Comparison of ENCODE assay signal across 16 mouse cellular contexts in the genomic region with DNA sequence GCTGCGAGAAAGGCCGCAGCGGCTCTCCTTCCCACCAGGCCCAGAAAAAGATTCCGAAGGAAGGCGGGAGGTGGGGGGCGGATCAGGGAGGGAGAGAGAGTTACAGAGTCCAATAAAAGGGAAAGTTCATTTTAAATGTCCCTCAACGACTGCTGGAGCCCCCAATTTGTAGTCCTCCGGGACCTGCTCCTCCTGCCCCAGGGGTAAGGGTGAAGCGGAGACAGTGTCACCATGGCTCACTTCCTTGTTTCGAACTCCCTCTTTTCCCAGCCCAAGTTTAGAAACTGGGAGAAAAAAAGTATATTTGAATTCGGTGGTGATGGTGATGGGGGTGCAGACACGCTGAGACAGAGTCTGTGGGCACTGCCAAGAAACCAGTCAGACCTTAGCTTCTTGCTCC. TPM values are rescaled to one million over a fixed set of nuclear protein-coding genes. Genes with fewer than 3 reads are reported as not detected.
DNase-seq lines count a peak whose midpoint lies in the region; ATAC-seq and TF ChIP-seq lines count a peak whose summit lies in the region.
"Had no signal": no experiment of that assay in that cellular context is flagged by ENCODE, and none has a peak within 500 bp of the region (broad histone marks: within the 10 kb centered on the region; RNA-seq: fewer than 3 reads in every experiment).

No protein-coding gene starts in this region.

- H3K36me3 ChIP-seq in forebrain, embryonic 10.5 days (replicated peaks): no peaks in the 10 kb centered on the region
- H3K36me3 ChIP-seq in forebrain, embryonic 12.5 days (replicated peaks): no peaks in the 10 kb centered on the region
- H3K36me3 ChIP-seq in lung, embryonic 16.5 days (ENCODE audit: control insufficient read depth, insufficient read depth, low read length): no peaks in the 10 kb centered on the region
- no peaks in the 10 kb centered on the region for H3K36me3 ChIP-seq in intestine, postnatal 0 days (ENCODE audit: control insufficient read depth, insufficient read depth)
- no peaks in the 10 kb centered on the region for H3K36me3 ChIP-seq in stomach, embryonic 14.5 days (ENCODE audit: control insufficient read depth, insufficient read depth, low read length)

- 2% methylated on average over 12 of the region's 12 CpGs for WGBS in forebrain, embryonic 10.5 days
- WGBS in forebrain, embryonic 12.5 days: 2% methylated on average over 12 of the region's 12 CpGs
- 26% methylated on average over 12 of the region's 12 CpGs for WGBS in lung, embryonic 16.5 days
- WGBS in lung, adult 2 months: 36% methylated on average over 12 of the region's 12 CpGs
- 40% methylated on average over 12 of the region's 12 CpGs for WGBS in intestine, postnatal 0 days
- WGBS in stomach, embryonic 14.5 days: 26% methylated on average over 12 of the region's 12 CpGs

- H3K4me3 ChIP-seq in forebrain, embryonic 10.5 days: no peak overlapping the region
- no peak overlapping the region for H3K4me3 ChIP-seq in forebrain, embryonic 12.5 days (replicated peaks)
- no peak overlapping the region for H3K4me3 ChIP-seq in lung, embryonic 16.5 days (ENCODE audit: low read length)
- no peak overlapping the region for H3K4me3 ChIP-seq in lung, adult 2 months (replicated peaks; ENCODE audit: extremely low read depth, low read depth, low read length)
- H3K4me3 ChIP-seq in intestine, postnatal 0 days (ENCODE audit: low read depth, low read length): no peak overlapping the region; the same call in 1 of the 2 replicates
- H3K4me3 ChIP-seq in stomach, embryonic 14.5 days (ENCODE audit: low read depth, low read length): peak overlapping the region; percentile 0
- H3K4me3 ChIP-seq: layer of hippocampus, adult 2 months had no signal

- no peak for ATAC-seq in forebrain, embryonic 12.5 days (ENCODE audit: low FRiP score)
- ATAC-seq in lung, embryonic 16.5 days (ENCODE audit: low read depth): no peak
- ATAC-seq in intestine, postnatal 0 days: no peak
- no peak for ATAC-seq in stomach, embryonic 14.5 days (ENCODE audit: insufficient number of reproducible peaks, insufficient read depth, low FRiP score, low read depth)
- ATAC-seq: midbrain, embryonic 16.5 days had no signal

- DNase-seq in forebrain, embryonic 10.5 days (ENCODE audit: extremely low spot score, low spot score): peak; percentile 20
- no peak for DNase-seq in lung, adult 2 months
- no peak for DNase-seq in spleen, postnatal 36 days (ENCODE audit: low spot score in 2 of 2)
- DNase-seq in urinary bladder, postnatal 36 days (ENCODE audit: low spot score in 2 of 2): no peak
- DNase-seq: cerebellum, adult 2 months; heart, postnatal 10 days; lung, adult 18-20 months had no signal

- H3K27me3 ChIP-seq in forebrain, embryonic 10.5 days (ENCODE audit: poor library complexity, severe bottlenecking): peaks cover 100% of the 10 kb centered on the region
- peaks cover 98% of the 10 kb centered on the region for H3K27me3 ChIP-seq in forebrain, embryonic 12.5 days
- peaks cover 82% of the 10 kb centered on the region for H3K27me3 ChIP-seq in lung, embryonic 16.5 days (ENCODE audit: control insufficient read depth, insufficient read depth, low read depth, low read length)
- H3K27me3 ChIP-seq in intestine, postnatal 0 days (replicated peaks; ENCODE audit: control insufficient read depth, insufficient read depth, low read length): peaks cover 51% of the 10 kb centered on the region; the same call in 1 of the 2 replicates
- no peaks in the 10 kb centered on the region for H3K27me3 ChIP-seq in stomach, embryonic 14.5 days (ENCODE audit: control insufficient read depth, insufficient read depth, low read length)

- TF ChIP-seq POLR2A in lung, adult 2 months (IDR thresholded peaks at IDR 0.05; ENCODE audit: borderline replicate concordance, extremely low read depth, low read depth, low read length): no peak

- TF ChIP-seq CTCF in lung, adult 2 months (IDR thresholded peaks at IDR 0.05; ENCODE audit: insufficient read depth, low read length): no peak
- TF ChIP-seq CTCF in intestine, postnatal 0 days (IDR thresholded peaks at IDR 0.05; ENCODE audit: low read depth): no peak

- H3K9me3 ChIP-seq in forebrain, embryonic 10.5 days: no peaks in the 10 kb centered on the region
- H3K9me3 ChIP-seq in forebrain, embryonic 12.5 days: no peaks in the 10 kb centered on the region
- H3K9me3 ChIP-seq in lung, embryonic 16.5 days (ENCODE audit: control insufficient read depth, low read length): no peaks in the 10 kb centered on the region
- no peaks in the 10 kb centered on the region for H3K9me3 ChIP-seq in intestine, postnatal 0 days (ENCODE audit: control insufficient read depth)
- H3K9me3 ChIP-seq in stomach, embryonic 14.5 days (ENCODE audit: control insufficient read depth, low read depth, low read length): no peaks in the 10 kb centered on the region

- H3K4me2 ChIP-seq in forebrain, embryonic 12.5 days: no peak overlapping the region
- H3K4me2 ChIP-seq in lung, embryonic 16.5 days (ENCODE audit: low read depth, low read length): peak overlapping the region; percentile 20; the same call in 1 of the 2 replicates
- H3K4me2 ChIP-seq in intestine, postnatal 0 days (replicated peaks; ENCODE audit: low read depth): peak overlapping the region; percentile 35; the same call in 1 of the 2 replicates
- H3K4me2 ChIP-seq in stomach, embryonic 14.5 days (replicated peaks; ENCODE audit: low read depth, low read length): peak overlapping the region; percentile 37

- H3K27ac ChIP-seq in forebrain, embryonic 10.5 days: no peak overlapping the region
- H3K27ac ChIP-seq in forebrain, embryonic 12.5 days: no peak overlapping the region
- H3K27ac ChIP-seq in lung, embryonic 16.5 days (ENCODE audit: low read length): no peak overlapping the region
- 0 out of 2 replicates have a peak overlapping the region, but pooled peaks have one; percentile 4 for H3K27ac ChIP-seq in intestine, postnatal 0 days (ENCODE audit: low read depth, low read length)
- H3K27ac ChIP-seq in stomach, embryonic 14.5 days (ENCODE audit: low read length): peak overlapping the region; percentile 70
- H3K27ac ChIP-seq: layer of hippocampus, adult 2 months had no signal

- H3K9ac ChIP-seq in forebrain, embryonic 12.5 days: no peak overlapping the region
- no peak overlapping the region for H3K9ac ChIP-seq in lung, embryonic 16.5 days (ENCODE audit: low read length)
- no peak overlapping the region for H3K9ac ChIP-seq in intestine, postnatal 0 days (ENCODE audit: low read depth, low read length)
- H3K9ac ChIP-seq in stomach, embryonic 14.5 days (replicated peaks; ENCODE audit: low read depth, low read length): 0 out of 2 replicates have a peak overlapping the region, but pooled peaks have one; percentile 15

- H3K4me1 ChIP-seq in forebrain, embryonic 10.5 days: no peaks in the 10 kb centered on the region
- H3K4me1 ChIP-seq in forebrain, embryonic 12.5 days: no peaks in the 10 kb centered on the region
- peaks cover 3% of the 10 kb centered on the region; the same call in 1 of the 2 replicates for H3K4me1 ChIP-seq in lung, embryonic 16.5 days (replicated peaks; ENCODE audit: control insufficient read depth, insufficient read depth, low read length)
- no peaks in the 10 kb centered on the region for H3K4me1 ChIP-seq in lung, adult 2 months (ENCODE audit: control insufficient read depth, insufficient read depth, low read length)
- H3K4me1 ChIP-seq in intestine, postnatal 0 days (replicated peaks; ENCODE audit: control insufficient read depth, insufficient read depth, low read length): no peaks in the 10 kb centered on the region
- H3K4me1 ChIP-seq in stomach, embryonic 14.5 days (ENCODE audit: control insufficient read depth, insufficient read depth, low read length): peaks cover 45% of the 10 kb centered on the region

RNA-seq across cellular contexts. Expression of gene Hoxc4, which starts 21.9 kb away (rescaled TPM):
- not detected in 2 replicates for polyA plus RNA-seq in forebrain, embryonic 10.5 days (2016; fragmentation: Nextera tagmentation; extraction: Ambion mirVana)
- polyA plus RNA-seq in forebrain, embryonic 12.5 days (2016; fragmentation: Nextera tagmentation; extraction: Ambion mirVana): not detected in 2 replicates
- 0.93 and 1.4 TPM in 2 replicates for polyA plus RNA-seq in lung, embryonic 16.5 days (2015; fragmentation: Nextera tagmentation; extraction: Ambion mirVana)
- 0.31 and 1.1 TPM in 2 replicates for polyA plus RNA-seq in lung, adult 2 months (2012; rRNA removed)
- polyA plus RNA-seq in intestine, postnatal 0 days (2015; fragmentation: Nextera tagmentation; extraction: Ambion mirVana): 4.8 and 5.2 TPM in 2 replicates
- 23.4 and 26.5 TPM in 2 replicates for polyA plus RNA-seq in stomach, embryonic 14.5 days (2014; fragmentation: Nextera tagmentation; extraction: Ambion mirVana)
- polyA plus RNA-seq: forebrain, embryonic 11.5 days; midbrain, embryonic 16.5 days had no signal

RNA-seq across cellular contexts. Expression of gene Hoxc6, which starts 42.5 kb away (rescaled TPM):
- polyA plus RNA-seq in forebrain, embryonic 10.5 days (2016; fragmentation: Nextera tagmentation; extraction: Ambion mirVana): not detected in 2 replicates
- polyA plus RNA-seq in forebrain, embryonic 12.5 days (2016; fragmentation: Nextera tagmentation; extraction: Ambion mirVana): not detected in 2 replicates
- polyA plus RNA-seq in lung, embryonic 16.5 days (2015; fragmentation: Nextera tagmentation; extraction: Ambion mirVana): 0.36 TPM in 2 replicates
- polyA plus RNA-seq in lung, adult 2 months (2012; rRNA removed): 0.34 TPM in 1 of 2 replicates, not detected in the other
- 3.0 and 3.5 TPM in 2 replicates for polyA plus RNA-seq in intestine, postnatal 0 days (2015; fragmentation: Nextera tagmentation; extraction: Ambion mirVana)
- polyA plus RNA-seq in stomach, embryonic 14.5 days (2014; fragmentation: Nextera tagmentation; extraction: Ambion mirVana): 4.8 and 5.5 TPM in 2 replicates
- polyA plus RNA-seq: forebrain, embryonic 11.5 days; midbrain, embryonic 16.5 days; spleen, adult 2 months; thymus, postnatal 0 days had no signal

RNA-seq across cellular contexts. Expression of gene Hoxc8, which starts 50.2 kb away (rescaled TPM):
- polyA plus RNA-seq in forebrain, embryonic 10.5 days (2016; fragmentation: Nextera tagmentation; extraction: Ambion mirVana): not detected in 2 replicates
- polyA plus RNA-seq in forebrain, embryonic 12.5 days (2016; fragmentation: Nextera tagmentation; extraction: Ambion mirVana): not detected in 2 replicates
- 0.10 and 0.30 TPM in 2 replicates for polyA plus RNA-seq in lung, embryonic 16.5 days (2015; fragmentation: Nextera tagmentation; extraction: Ambion mirVana)
- polyA plus RNA-seq in lung, adult 2 months (2012; rRNA removed): not detected in 2 replicates
- polyA plus RNA-seq in intestine, postnatal 0 days (2015; fragmentation: Nextera tagmentation; extraction: Ambion mirVana): 3.5 and 4.6 TPM in 2 replicates
- polyA plus RNA-seq in stomach, embryonic 14.5 days (2014; fragmentation: Nextera tagmentation; extraction: Ambion mirVana): 1.0 and 1.1 TPM in 2 replicates
- polyA plus RNA-seq: cerebellum, adult 2 months; forebrain, embryonic 11.5 days; midbrain, embryonic 16.5 days; spleen, adult 2 months; thymus, postnatal 0 days had no signal

Comparison
In these comparisons a context has a peak if more than half of its experiments do, and no peak if none do; other contexts are left out.
1. H3K27ac ChIP-seq: peak in intestine, postnatal 0 days (single experiment) and stomach, embryonic 14.5 days (single experiment); none in forebrain, embryonic 10.5 days (single experiment), forebrain, embryonic 12.5 days (single experiment) and lung, embryonic 16.5 days (single experiment).